Mouse (Mus musculus): ENCODE measurements around the gene Palm. TPM values are rescaled to one million over a fixed set of nuclear protein-coding genes. Genes with fewer than 3 reads are reported as not detected.

The Palm gene
- polyA plus RNA-seq, 1 experiment from 2014 or later: 51.3 TPM

DNA sequence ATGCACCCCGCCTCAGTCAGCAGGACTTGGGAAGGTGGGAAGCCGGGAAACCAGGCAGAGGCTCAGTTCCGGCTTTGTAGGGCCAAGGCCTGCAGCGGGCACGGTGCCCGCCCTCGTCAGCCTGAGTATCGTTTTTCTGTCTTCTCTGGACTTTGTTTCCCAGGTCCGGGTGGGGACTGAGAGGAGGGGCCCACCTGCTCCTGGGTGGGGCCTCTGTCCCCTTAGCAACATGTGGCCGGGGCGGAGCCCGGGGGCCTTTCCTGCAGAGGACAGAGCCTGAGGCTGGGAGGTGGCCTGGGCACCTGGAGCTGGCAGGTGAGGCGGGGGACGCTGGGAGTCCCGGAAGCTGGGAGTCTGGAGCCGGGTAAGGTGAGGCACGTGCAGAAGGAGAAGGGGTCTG is 29.0 kb downstream of the Palm start:
- DNase-seq (ENCODE audit: low spot score): no peak

DNA sequence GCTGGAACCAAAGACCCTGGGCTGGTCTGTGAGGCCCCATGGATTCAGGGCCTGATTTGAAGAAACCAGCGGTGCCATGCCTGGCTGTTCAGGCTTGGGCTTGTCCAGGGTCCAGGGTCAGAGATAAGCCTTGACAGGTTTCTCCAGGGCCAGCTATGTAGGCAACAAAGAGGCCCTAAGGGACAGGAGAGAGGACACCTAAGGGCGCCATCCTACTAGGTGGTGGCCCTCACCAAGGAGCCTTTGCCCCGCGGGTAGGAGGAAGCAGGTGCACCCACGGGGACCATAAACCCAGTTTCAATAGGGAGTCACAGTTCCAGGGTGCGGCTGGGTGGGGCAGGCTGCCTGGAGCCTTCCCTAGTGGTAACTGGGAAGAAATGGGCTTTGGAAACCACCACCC is 29.6 kb downstream of the Palm start:
- DNase-seq (ENCODE audit: low spot score): no peak

DNA sequence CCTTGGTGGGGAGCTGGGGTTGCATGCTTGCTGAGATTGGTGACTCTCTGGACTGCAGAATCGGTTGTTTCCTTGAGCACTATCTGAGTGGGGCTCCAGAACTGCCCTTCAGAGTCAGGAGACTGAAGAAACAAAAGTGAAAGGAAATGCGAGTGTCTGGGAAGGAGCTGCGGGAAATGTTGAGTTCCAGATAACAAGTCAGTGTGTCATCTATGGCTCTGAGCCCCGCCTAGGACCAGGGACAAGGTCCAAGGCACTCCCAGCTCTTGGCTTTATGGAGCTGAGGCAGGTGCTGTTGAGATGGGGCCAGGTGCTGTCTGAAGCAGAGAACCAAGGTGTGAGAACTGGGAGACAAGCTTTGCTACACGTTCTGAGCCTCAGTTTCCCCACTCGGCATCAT is 31.0 kb downstream of the Palm start:
- no peak for DNase-seq (ENCODE audit: low spot score)

DNA sequence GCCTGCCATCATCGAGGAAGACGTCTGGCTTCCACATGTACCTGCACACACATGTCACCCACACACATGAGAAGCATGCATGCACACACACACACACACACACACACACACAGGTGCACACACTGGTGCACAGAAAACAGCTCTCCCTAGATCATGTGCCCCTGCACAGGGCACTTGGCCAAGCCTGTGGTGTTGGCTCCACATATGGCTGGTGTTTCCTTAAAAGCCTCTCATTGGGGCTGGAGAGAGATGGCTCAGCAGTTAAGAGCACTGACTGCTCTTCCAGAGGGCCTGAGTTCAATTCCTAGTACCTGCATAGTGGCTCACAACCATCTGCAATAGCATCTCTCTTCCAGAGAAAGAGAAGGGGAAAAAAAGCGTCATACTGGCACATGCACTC is 38.2 kb downstream of the Palm start:
- DNase-seq (ENCODE audit: low spot score): no peak

DNA sequence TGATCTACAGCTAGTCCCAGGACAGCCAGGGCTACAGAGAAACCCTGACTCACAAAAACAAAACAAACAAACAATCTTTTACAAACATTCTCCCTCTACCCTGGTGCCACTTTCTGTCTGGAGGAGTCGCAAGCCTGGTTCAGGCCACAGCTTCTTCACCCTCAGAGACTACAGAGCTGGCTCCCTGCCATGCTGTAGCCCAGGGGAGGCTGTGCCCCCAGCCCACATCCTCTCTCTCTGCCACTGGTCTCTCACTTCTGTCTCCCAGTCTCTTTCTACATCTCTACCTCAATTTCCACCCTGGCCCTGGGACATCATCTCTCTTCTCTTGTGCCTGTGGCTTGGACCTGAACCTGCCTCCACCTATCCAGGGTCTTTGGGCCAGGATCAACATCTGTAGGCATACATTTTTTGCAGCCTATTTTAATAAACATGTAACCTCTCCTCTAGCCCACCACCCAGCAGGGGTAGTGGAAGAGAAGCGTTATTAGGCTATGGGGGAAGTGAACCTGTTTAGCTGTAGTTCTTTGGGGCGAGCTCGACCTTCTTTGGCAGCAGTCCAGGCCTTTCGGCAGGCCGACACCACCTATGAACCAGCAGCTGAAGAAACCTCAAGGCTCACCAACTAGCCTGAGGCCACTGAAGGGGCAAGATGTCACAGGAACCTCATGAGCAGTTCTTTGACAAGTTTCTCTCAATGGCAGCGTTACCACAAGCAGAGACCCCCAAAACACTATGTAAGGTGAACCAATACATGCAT is 38.8 kb downstream of the Palm start:
- peak; percentile 49 for DNase-seq (ENCODE audit: low spot score)

DNA sequence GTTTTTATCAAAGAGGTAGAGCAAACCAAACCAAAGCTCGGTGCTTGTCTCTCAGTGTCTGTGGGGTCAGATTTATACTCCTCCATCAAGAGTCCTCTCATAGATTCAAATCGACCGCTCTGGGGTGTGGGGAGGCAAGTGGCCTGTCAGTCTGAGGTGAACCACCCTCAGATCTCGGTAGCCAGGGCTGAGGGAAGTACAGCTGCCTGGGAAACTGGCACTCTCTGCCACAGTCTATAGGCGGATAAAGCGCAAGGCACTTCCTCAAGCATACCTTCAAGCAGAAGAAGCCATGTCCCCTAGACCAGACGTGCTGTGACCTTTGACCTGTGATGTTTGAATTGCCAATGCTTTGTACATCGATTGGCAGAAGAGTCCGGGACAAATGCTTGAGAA is 39.4 kb downstream of the Palm start:
- no peak for DNase-seq (ENCODE audit: low spot score)

DNA sequence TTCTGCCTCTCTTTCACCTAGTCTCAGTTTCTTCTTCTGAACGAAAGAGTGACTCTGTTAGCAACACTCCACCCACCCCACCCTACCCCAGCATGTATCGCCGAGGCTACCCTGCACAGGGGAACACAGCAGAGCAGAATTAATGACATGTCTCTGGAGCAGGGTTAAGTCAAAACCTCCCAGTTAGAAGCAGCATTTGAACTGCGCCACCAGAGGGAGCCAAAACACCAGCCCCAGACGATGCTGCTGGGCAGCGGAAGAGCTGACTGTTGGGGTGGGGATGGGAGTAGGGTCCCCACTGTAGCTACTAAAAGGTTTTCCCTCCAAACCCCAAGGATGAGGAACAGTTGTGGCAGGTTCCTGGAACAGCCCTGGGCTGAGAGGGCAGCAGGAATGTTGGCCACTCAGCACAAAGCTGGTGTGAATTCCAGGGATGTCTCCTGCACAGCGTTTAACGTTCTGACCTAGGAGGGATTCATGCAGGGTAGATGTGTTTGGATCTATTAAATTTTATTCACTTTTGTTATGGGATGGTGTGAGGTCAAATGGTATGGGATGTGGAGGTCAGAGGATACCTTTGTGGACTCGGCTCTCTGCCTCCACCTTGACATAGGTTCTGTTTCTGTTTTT is 41.5 kb downstream of the Palm start:
- peak; percentile 84 for DNase-seq (ENCODE audit: low spot score)

DNA sequence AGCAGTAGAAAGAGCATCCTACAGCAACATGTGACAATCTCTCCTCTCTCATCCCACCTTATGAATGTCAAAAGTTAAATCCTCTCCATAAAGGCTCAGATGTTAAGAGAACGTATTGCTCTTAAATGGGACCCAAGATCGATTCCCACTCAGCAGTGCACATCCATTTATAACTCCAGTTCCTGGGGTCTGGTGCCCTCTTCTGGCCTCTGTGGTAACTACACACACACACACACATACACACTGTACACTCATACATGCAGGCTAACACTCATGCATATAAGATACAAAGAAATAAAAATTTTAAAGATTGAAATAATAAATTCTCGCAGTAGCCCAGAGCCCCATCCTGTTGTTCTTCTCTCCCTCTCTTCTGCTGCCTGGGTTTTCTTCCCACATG is 43.5 kb downstream of the Palm start:
- DNase-seq (ENCODE audit: low spot score): no peak

DNA sequence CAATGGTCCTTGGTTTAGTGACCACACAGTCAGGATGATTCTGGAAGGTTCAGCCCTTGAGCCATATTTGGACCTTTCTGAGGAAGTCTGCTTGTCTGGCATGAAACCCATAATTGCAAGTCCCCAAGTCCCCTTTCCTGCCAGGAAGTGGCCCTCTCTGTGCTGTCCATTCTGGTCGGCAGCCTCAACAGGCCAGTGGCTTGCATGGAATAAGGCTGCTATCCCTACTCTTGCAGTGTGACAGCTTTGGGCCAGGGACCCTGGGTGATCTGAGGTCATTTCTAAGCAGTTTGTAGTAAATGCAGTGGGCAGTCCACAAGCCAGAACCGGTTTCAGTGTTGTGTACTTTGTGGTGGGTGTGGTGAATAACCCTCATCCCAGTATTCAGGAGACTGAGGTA is 44.8 kb downstream of the Palm start:
- DNase-seq (ENCODE audit: low spot score): no peak

DNA sequence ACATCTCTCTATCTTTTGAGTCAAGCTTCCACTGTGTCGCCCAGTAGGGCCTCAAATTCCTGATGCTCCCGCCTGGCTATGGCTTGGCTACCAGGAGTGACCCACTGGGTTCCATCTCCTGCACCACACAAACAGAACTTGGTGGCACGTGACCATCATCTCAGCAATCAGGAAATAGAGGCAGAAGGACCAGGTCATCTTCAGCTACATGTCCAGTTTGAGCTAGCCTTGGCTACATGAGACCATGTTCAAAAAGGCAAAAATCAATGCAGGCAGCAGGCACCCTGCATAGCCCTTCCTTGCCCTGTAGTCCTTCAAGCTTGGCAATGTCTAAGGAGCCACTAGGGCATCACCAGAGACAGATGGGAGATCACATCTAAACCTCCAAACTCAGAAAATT is 46.7 kb downstream of the Palm start:
- DNase-seq (ENCODE audit: low spot score): no peak

DNA sequence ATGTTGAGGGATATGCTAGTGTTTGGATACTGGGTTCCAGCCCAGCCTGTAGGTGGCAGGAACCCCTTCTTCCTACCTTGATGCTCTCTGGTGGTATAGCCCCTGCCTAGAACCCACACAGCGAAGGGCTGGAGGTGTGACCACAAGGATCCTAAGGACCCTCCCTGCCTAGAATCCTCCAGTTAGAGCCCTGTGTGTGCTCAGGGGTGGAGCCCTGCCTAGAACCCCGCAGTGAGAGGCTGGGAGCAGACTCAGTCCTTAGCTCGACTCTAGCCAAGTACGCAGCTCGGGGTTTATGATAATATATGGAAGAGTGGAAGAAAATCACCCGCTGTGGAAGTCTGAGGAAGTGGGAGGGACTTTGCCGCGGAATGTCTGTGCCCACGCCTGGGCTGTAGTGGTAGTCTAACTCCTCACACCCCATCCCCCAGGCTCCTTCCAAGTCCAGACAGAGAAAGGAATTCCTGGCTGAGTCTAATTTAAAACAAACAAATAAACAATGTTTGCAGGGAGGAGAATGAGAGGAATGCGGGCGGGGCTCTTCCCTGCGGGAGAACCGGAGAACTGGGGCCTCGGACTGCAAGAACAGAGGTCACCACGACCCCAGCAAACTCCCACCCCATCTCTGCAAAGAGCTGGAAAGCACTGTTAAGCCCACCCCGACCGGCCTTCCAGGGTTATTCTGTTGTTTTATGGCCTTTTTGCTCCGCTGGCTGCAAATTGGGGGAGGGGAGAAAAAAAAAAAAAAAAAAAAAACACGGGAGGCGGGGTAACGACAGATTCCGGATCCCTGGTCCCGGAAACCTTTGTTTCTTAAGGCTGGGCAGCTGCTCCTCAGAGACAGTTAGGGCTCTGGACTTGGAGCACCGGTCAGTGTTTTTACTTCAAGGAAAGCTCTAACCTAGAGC is 47.5 kb downstream of the Palm start:
- DNase-seq (ENCODE audit: low spot score): peak; percentile 65

DNA sequence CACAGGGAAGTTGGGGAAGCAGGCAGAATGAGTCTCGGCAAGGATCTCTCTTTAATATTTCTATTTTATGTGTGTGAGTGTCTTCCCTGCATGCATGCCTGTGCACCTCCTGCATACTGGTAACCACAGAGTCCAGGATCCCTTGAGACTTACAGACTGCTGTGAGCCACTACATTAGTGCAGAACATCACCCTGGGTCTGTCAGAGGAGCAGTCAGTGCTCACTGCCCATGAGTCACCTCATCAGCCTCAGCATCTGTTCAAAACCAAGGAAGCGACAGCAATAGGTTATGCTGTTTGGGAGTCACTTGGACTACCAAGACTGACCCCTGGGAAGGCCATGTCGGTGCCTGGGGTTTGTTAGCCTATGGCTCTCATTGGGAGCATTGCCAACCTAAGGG is 49.0 kb downstream of the Palm start:
- no peak for DNase-seq (ENCODE audit: low spot score)

DNA sequence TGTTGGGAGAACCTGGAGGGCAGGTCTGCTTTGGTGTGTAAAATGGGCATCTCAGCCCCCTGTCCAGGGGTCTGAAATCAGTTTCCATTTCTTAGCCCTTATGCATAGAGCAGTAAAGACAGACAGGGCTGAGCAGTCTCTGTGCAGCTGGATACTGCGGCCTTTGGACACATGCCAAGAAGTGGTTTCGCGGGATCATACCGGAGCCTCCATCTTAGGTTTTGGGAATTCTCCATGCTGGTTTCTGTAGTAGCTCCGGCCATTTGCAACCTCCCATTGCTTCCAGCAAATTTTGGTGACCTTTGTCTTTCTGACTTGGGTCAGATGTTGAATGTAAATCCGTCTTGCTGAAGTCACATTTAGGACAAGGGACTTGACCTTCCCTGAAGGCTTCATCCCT is 50.1 kb downstream of the Palm start:
- DNase-seq (ENCODE audit: low spot score): no peak

DNA sequence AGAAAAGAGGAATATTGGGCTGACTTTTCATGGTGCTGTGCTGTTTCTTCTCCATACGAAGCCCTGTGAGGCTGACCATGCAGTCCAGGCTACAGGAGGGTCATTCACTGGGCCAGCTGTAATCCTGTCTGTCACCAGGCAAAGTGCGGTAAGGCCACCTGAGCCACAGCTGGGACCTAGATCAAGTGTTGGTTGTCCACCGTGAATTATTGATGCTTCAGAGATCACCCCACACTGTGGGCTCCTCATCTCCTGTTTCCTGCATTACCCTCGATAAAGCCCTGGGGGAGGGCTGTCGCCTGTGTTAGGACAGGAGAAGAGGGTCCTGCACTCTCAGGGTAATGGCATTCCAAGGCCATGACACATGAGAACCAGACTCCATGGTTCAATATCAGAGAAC is 53.2 kb downstream of the Palm start:
- no peak for DNase-seq (ENCODE audit: low spot score)

DNA sequence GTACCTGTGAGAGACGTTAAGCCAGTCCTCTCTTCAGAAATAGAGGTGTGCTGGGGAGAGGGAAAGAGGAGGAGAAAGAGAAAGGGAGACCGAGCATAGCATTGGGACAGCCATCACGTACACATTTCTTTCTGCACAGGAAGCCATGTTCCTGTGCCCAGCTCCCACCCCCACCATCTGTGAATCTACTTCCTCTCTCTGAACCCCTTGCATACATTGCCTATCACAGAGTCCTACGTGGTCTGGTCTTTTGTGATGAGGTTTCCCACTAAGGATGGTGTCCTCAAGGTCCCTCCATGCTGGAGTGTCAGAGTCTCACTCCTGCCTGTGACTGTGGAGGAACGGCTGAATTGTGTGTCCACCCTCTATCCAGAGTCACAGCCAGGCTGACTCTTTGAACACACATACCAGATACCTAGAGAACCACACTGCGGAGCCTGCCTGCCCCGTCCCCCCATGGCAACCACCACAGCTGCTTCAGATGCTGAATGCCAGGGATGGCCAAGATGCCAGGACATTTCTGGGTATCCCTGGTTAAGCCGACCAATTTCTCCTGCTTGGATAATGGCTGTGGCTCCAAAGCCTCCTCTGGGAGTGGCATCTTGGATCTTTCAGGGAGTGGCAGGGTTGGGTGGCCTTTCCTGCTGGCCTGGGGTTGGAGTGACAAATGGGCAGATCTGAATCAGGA is 56.7 kb downstream of the Palm start:
- peak; percentile 61 for DNase-seq (ENCODE audit: low spot score)

DNA sequence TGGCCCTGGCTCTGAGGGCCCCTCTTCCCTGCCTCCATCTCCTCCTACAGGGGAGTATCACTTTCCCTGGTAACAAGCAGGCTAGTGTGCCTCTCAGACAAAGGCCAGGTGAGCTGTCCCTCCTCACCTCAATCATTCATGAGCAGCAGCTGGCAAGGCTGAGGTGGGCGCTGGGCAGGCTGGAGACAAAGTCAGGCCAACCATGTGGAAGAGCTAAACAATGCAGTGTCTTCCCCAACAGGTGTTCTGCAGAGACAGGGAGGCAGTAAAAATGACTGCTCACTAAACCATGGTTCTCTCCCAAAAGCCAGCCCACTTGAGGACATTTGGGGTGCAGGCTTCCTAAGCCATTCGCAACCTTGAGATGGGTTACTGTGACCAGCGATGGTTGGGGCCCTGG is 58.3 kb downstream of the Palm start:
- no peak for DNase-seq (ENCODE audit: low spot score)

DNA sequence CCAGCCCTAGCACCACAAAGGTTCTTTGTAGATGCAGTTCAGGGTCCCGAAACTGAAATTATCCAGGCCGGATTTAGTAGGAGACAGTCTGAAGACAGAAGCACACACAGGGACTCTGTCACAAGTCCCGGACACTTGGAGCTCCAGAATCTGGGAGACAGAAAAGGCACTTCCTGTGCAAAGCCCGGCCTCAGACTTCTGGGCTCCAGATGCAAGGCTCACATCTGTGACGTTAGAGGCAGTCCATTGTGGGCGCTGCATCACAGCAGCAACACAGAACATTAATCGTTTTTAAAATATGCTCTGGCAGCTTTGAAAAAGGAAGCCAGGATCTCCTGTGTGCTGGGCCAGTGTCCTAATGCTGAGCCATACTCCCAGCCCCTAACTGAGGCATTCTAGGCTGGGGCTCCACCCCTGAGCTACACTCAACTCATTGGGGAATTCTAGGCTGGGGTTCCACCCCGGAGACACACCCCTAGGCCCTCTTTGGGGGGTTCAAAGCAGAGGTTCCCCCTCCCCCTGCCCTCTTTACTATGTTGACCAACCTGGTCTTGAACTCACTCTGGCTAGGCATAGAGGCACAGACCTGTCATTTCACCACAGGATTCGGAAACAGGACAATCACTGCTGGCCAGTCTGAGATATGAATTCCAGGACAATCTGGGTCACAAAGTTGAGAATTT is 58.9 kb downstream of the Palm start:
- peak; percentile 59 for DNase-seq (ENCODE audit: low spot score)

DNA sequence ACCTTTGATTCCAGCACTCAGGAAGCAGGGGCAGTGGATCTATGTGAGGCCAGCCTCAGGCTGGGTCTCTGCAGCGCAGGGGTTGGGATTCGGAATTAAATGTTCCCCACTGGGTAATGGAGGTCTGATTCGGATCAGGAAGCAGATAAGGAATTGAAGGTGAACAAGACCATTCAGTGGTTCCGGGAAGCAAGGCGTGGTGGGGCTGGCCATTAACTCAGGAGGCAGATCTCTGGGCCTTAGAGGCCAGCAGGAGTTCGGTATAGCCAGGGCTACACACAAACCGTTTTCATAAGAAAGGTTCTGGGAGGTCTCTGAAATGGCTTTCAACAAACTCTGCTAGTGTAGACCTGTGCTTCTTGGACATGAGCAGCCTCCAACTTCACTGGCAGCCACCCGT is 59.5 kb downstream of the Palm start:
- DNase-seq (ENCODE audit: low spot score): no peak

DNA sequence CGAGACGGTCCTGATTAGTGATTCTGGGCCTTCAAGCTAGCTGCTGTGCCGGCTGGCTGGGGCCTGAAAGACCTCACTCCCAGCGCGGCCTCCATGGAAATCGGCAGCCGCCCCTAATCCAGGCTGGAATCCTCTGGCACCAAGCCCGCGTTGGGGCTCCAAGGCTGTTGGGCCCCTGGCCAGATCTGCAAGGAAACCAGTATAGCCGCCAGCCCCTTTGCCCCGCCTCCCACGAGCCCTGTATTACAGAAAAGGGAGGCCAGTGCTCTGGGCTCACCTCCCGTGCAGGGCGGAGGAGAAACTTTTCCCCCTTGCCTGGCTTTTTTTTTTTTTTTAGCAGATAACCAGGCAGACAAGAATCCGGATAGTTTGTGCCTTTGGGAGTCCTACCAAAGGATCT is 60.0 kb downstream of the Palm start:
- peak; percentile 41 for DNase-seq (ENCODE audit: low spot score)

DNA sequence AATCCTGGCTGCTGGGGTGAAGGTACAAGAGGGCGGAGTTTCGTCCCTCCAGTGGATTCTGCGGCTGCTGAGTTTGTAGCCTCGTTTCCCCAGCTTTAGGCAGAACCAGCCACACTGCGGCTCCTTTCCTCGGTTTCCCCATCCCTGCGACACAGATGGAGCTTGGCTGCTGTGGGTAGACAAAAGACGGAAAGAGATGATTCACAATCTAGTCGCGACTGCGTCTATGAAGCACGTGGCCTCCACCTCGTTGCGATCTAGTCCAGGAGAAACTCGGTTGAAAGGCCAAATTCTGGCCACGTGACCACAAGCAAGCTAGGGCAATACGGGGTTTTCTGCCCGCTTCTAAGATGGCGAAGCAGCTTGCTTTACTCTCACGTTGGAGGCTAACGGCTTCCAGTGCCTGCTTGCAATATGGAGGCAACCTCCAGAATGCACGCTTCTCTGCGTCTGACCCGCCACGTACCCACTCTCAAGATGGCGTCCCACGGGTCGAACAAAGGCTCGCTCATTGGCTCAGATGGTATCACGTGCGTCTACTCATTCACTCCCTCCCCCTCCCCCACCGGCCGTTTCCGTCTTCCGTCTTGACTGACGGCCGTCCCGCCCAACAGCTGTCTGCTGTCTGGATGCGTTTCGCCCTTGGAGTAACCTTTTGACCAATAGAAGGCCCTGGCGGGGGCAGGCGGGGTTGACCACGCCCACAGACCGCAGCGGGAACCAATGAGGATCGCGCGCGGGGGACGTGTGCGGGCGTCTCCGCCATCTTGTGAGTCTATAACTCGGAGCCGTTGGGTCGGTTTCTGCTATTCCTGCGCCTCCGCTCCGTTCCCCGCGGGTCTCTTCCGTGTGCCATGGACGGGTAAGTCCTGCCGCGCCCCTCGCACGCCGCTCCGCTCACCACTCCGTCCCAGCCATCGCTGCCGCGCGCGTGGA is 60.8 kb downstream of the Palm start, which contains the start of gene Ptbp1:
Ptbp1 (plus strand) TSS at position 568 of the 936 bp plus-strand sequence.
- DNase-seq (ENCODE audit: low spot score): peak; percentile 100

Data from thymus, postnatal 0 days (tissue).